Mouse (Mus musculus): Measurements from ENCODE around the gene Polr2b. TPM values are rescaled to one million over a fixed set of nuclear protein-coding genes. Genes with fewer than 3 reads are reported as not detected.

Gene Polr2b
- polyA plus RNA-seq, 1 experiment from 2014 or later: 32.7 TPM

GRCm38 (mm10) chr5:77393094-77393619 is 83.2 kb downstream of the Polr2b start:
- no peak overlapping the region for H3K4me3 ChIP-seq
- H3K4me2 ChIP-seq: no peak overlapping the region
- WGBS: 75% methylated on average over 10 of the region's 10 CpGs
- no peaks in the 10 kb centered on the region for H3K9me3 ChIP-seq (replicated peaks)
- no peak for ATAC-seq (replicated peaks; ENCODE audit: insufficient number of reproducible peaks, insufficient read depth, low FRiP score, low read depth)
- H3K27ac ChIP-seq: no peak overlapping the region
- H3K27me3 ChIP-seq: no peaks in the 10 kb centered on the region
- H3K4me1 ChIP-seq (replicated peaks): peaks cover 7% of the 10 kb centered on the region; the same call in 1 of the 2 replicates
- no peak overlapping the region for H3K9ac ChIP-seq
- no peaks in the 10 kb centered on the region for H3K36me3 ChIP-seq

- Histone ChIP-seq H3K9me3 (replicated peaks) (no peaks in the 10 kb centered on the region), H3K4me1 (replicated peaks) (peaks cover 7% of the 10 kb centered on the region; the same call in 1 of the 2 replicates), H3K9ac (no peak overlapping the region), H3K27ac (no peak overlapping the region), H3K4me2 (no peak overlapping the region), H3K36me3 (no peaks in the 10 kb centered on the region), H3K4me3 (no peak overlapping the region), H3K27me3 (no peaks in the 10 kb centered on the region)
- WGBS: 60% methylated on average over 9 of the region's 9 CpGs
- no peak for ATAC-seq (replicated peaks; ENCODE audit: insufficient number of reproducible peaks, insufficient read depth, low FRiP score, low read depth)
Measured at GRCm38 (mm10) chr5:77393990-77394618, 84.2 kb downstream of the Polr2b start.

GRCm38 (mm10) chr5:77398285-77399057 is 88.5 kb downstream of the Polr2b start:
- no peak overlapping the region for H3K27ac ChIP-seq

More at GRCm38 (mm10) chr5:77398285-77399057, 88.5 kb downstream of the Polr2b start:
- H3K4me1 ChIP-seq (replicated peaks): peaks cover 31% of the 10 kb centered on the region
- WGBS: 63% methylated on average over 14 of the region's 14 CpGs
- no peaks in the 10 kb centered on the region for H3K9me3 ChIP-seq (replicated peaks)
- no peak overlapping the region for H3K9ac ChIP-seq
- H3K4me2 ChIP-seq: no peak overlapping the region
- no peaks in the 10 kb centered on the region for H3K36me3 ChIP-seq
- H3K4me3 ChIP-seq: no peak overlapping the region
- no peaks in the 10 kb centered on the region for H3K27me3 ChIP-seq
- no peak for ATAC-seq (replicated peaks; ENCODE audit: insufficient number of reproducible peaks, insufficient read depth, low FRiP score, low read depth)

Small RNA genes within 50 kb of the gene (microRNA-seq; reads per million reads assigned to microRNA genes)
- gene Mir5098: not detected

Other genes starting within 250 kb of the Polr2b start
- gene Hopx, start 195.0 kb upstream of the Polr2b start, polyA plus RNA-seq (2015; fragmentation: Nextera tagmentation; extraction: Ambion mirVana): 16.0 and 23.6 TPM in 2 replicates
- 3.0 and 3.7 TPM in 2 replicates for gene Spink2, start 98.7 kb upstream of the Polr2b start, polyA plus RNA-seq (2015; fragmentation: Nextera tagmentation; extraction: Ambion mirVana)
- gene Rest, start 44.7 kb upstream of the Polr2b start, polyA plus RNA-seq (2015; fragmentation: Nextera tagmentation; extraction: Ambion mirVana): 19.3 and 22.1 TPM in 2 replicates
- gene Noa1, start 63 bp upstream of the Polr2b start, polyA plus RNA-seq (2015; fragmentation: Nextera tagmentation; extraction: Ambion mirVana): 20.6 and 21.6 TPM in 2 replicates
- 74.2 and 78.7 TPM in 2 replicates for gene Igfbp7, start 97.9 kb downstream of the Polr2b start, polyA plus RNA-seq (2015; fragmentation: Nextera tagmentation; extraction: Ambion mirVana)